Mouse (Mus musculus): ENCODE data around the gene Fblim1. TPM values are rescaled to one million over a fixed set of nuclear protein-coding genes. Genes with fewer than 3 reads are reported as not detected.
"Not testable (repeated sequence)": the region's sequence is repeated elsewhere in the genome, so short reads cannot be mapped to it uniquely, and the experiment has no call there.

The Fblim1 gene
- polyA plus RNA-seq, 1 experiment, result 35.2 TPM

DNA sequence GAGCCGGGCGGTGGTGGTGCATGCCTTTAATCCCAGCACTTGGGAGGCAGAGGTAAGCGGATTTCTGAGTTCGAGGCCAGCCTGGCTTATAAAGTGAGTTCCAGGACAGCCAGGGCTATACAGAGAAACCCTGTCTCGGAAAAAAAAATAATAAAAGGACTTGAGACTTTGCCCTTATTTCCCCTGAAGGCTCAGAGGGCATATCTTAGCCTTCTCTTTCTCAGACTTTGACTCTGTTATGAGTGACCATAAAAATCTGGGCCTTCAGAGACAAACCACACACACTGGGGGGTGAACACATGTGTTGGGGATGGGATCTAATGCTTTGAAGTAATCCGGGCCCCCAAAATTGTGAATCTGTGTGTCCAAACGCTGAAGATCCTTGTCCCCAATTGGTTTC, 38.7 kb downstream of the Fblim1 start:
- DNase-seq (ENCODE audit: low read depth), result not testable (repeated sequence)

DNA sequence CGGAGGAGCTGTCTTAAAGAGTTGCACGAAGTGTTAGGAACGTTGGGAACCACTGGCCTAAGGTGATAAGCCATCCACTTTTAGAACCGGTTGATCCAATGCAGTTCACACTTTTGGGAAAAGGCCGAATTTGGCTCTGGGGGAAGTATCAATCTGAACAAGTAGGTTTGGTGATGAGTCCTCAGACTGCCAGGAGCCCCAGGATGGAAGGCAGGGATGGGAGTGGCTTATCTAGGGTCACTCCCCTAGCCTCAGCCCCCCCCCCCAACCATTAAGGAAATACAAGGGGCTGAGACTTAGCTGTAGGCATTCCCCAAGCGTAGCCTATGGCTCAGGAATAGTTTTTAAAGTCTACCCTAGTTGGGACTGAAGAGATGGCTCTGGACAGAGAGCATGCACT, 39.7 kb downstream of the Fblim1 start:
- DNase-seq (ENCODE audit: low read depth), result no peak

GRCm38 (mm10) chr4:141565325-141565724, 40.6 kb downstream of the Fblim1 start:
- DNase-seq (ENCODE audit: low read depth), result no peak

DNA sequence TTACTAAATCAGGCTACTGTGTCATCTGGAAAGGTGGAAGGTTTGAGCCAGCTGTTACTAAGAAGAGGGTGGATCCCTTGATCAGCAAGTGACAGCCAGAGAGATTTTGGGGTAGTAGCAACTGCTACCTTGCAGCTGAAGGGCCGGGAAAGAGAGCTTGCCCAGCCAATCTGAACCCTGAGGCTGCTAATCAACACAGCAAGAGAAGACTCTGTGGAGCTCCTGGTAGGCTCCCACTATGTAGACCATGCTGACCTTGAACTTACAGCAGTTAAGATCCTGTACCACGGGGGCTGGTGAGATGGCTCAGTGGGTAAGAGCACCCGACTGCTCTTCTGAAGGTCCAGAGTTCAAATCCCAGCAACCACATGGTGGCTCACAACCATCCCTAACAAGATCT, 41.2 kb downstream of the Fblim1 start:
- DNase-seq (ENCODE audit: low read depth), result no peak

- no peak for DNase-seq (ENCODE audit: low read depth)
These were observed 41.7 kb downstream of the Fblim1 start for GRCm38 (mm10) chr4:141564209-141564608.

GRCm38 (mm10) chr4:141562281-141562680, 43.6 kb downstream of the Fblim1 start:
- no peak for DNase-seq (ENCODE audit: low read depth)

- not testable (repeated sequence) for DNase-seq (ENCODE audit: low read depth)
These were observed 44.5 kb downstream of the Fblim1 start for GRCm38 (mm10) chr4:141561331-141561919.

DNA sequence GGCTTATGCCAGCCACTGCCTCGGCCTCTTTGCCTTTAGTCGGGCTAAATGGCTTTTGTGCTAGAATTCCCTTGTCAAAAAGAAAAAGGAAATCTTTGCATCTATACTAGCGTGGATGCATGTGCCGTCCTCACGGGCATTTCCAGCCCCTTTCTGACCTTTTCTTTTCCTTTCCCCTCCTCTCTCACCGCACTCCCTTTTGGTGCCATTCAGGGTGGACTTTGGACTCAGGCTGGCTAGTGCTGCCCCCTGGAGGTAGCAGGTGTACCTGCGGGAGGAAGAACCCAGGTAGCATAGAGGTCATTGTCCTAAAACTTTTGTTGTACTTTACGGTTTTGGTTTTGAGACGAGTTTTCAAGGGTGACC, 46.0 kb downstream of the Fblim1 start:
- no peak for DNase-seq (ENCODE audit: low read depth)

DNA sequence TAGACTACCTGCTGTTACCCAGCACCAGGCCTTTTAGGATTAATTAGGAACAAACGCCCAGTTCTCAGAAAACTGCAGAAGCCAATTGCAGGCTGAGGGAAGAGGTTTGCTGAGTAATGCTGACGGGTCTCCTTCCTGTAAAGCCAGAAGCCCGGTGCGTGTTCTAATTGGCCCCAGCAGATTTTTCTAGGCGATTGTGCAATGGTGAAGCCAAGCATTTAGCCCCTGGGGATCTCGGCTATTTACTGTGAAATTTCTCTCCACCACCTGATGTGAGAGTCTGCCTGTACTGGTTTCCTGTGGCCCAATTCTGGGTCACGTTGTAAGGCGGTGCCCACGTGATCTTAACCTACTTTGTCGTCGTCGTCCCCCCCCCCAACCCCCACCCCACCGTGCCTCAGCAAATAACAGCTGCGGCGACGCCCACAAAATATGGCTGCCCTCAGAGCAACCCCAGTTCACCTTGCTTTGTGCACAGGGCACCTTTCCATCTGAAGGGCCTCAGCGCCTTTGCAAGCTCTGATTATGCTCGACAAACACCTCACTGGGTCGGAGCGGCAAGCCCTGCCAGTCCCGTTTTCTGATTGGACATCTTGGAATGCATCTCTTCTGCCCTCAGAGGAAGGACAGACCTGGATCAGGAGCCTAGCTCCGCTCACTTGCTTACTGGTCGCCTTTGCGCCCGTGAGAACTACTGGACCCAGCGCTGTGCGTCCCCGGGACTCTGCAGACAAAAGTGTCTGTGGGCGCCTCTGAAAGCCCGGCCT, 46.6 kb downstream of the Fblim1 start:
- no peak for DNase-seq (ENCODE audit: low read depth)

DNA sequence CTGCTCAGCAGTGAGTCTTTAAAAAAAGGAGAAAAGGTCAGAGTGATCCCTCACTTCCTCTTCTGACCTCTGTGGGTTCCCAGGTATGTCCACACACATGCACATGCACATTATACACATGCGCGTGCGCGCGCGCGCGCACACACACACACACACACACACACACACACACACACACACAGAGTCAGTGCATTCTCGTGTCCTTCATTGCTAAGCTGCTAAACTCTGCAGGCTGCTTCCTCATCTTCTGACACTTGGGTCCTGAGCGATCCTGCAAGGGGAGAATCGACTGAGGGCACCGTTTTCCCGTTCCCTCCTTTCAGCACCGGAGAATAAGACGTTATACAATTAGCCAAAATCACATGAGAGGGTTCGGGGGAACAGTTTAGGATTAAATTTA, 47.2 kb downstream of the Fblim1 start:
- no peak for DNase-seq (ENCODE audit: low read depth)

DNA sequence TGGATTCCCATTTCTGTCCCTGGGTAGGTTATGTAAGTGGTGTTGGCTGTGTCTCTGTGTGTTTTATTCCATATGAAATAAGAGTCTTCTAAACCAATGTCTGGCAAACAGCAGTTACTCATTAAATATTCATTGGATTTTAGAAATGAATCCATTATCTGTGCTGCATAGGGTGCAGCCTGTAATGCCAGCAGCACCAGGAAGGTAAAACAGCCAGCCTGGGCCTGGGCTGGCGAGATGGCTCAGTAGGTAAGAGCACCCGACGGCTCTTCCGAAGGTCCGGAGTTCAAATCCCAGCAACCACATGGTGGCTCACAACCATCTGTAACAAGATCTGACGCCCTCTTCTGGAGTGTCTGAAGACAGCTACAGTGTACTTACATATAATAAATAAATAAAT, 49.7 kb downstream of the Fblim1 start:
- not testable (repeated sequence) for DNase-seq (ENCODE audit: low read depth)

DNA sequence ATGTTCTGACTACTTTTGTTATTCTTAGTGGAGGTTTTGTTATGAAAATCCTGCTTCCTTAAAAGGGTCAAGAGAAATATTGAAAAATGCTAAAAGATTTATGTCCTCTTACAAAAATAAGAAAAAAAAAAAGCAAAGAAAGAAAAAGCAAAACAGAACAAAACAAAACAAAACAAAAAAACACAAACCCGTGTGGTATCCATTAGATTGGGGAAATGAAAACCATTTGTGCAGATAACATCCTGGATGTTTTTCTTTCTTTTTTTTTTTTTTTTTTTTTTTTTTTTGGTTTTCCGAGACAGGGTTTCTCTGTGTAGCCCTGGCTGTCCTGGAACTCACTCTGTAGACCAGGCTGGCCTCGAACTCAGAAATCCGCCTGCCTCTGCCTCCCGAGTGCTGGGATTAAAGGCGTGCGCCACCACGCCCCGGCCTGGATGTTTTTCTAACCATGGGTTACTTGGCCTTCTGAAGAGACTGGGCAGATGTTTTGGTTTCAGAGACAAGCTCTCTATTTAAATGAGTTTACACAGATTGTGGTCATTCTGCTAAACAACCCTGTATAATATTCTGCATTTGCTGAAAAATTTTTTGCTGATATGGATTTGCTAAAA, 51.5 kb downstream of the Fblim1 start:
- not testable (repeated sequence) for DNase-seq (ENCODE audit: low read depth)

- no peak for DNase-seq (ENCODE audit: low read depth)
These were observed 53.4 kb downstream of the Fblim1 start for GRCm38 (mm10) chr4:141552484-141552883.

- DNase-seq (ENCODE audit: low read depth), result no peak
These were observed 58.6 kb downstream of the Fblim1 start for GRCm38 (mm10) chr4:141547299-141547698.

- DNase-seq (ENCODE audit: low read depth), result no peak
These were observed 59.3 kb downstream of the Fblim1 start for GRCm38 (mm10) chr4:141546334-141547200.

GRCm38 (mm10) chr4:141545743-141546333, 60.1 kb downstream of the Fblim1 start:
- DNase-seq (ENCODE audit: low read depth), result no peak

DNA sequence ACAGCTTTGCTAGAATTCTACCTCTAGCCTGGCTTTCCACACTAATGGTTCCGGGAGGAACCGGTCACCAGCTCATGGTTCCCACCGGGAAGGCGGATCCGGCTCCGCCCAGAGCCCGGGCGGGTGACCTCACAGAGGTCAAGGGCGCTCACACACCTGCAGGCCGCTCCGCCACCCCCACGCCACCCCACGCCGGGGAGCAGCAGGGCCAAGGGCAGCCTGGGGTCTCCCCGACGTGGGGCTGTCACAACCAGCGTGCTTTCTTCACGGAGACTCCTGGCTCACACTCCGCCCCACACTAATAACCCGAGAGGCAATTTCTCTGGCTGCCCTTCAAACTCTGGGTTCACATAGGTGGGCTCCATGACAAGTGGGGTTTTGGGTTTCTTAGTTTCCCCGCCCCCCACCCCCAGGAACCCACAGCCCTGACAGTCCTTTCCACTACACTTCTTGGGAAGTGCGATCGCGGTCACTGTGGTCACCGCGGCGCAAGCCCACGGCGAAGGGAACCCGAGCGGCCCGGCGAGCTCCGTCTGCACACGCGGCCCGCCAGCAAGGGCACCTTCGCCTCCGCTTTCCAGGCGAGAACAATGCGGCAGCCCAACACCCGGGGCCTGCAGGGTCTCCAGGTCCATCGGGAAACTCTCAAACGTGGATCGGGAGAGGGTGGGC, 60.7 kb downstream of the Fblim1 start:
- DNase-seq (ENCODE audit: low read depth), result no peak

DNA sequence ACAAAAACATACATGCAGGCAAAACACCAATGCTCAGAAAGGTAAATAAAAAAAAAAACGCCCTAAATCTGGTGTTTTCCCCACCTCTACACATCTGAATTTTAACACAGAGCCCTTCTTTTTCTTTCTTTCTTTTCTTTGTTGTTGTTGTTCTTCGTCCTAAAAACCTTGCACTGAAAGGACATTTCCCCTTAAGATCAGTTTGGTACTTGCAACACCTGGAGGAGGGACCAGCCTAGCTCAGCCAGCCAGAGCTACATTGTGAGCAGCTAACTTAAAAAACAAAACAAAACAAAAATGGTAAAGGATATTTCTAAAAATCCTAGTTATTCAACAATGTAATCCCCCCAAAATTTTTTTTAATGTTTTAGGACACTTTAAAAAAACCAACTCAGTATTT, 61.4 kb downstream of the Fblim1 start:
- DNase-seq (ENCODE audit: low read depth), result no peak

DNA sequence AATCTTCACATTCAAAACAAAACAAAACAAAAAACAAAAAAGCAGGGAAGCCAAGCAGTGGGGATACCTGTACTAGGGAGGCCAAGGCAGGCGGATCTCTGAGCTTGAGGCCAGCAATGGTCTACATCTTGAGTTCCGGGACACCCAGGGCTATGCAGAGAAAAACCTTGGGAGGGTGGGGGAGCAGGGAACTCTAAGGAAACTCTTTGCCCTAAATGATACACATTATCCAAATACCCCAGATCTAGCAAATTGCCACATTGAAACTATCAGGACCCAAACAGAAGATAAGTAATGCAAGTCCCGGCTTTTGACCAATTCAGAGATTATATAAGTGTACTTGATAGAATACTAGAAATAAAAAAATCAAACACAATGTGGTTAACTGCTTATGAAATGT, 62.3 kb downstream of the Fblim1 start:
- no peak for DNase-seq (ENCODE audit: low read depth)

DNA sequence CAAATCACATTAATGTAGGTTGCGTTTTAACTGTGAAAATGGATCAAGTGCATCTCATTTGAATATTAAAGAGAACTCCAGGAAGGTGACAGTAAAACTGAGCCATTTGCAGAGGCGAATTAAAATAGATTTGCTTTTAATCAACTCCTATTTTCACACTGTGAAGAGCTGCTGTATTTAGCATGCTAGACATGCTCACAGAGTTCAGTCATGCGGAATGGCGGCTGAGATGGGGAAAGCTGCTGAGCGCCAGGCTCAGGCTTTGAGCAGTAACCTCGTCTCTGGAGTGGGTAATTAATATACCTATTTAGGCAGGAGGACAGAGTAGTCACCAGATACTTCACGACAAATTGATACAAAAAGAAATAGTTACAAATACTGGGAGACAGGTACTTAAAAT, 64.0 kb downstream of the Fblim1 start:
- no peak for DNase-seq (ENCODE audit: low read depth)

DNA sequence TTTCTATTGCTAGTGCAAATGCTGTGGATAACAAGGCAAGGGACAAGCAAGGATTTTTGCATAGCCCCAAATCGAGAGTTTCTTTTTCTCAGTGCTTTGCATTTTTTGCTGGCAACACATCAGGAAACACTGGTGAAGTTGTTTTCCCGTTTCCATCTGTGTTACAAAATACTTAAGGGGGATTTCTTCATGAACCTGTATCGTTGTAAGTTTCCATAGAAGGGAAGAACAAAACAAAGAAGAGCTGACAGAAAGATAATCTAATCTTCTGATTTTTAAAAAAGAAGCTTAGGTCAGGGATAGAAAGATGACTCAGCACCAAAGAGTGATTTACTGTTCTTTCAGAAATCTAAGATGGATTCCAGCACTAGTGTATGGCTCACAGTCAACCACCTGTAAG, 65.1 kb downstream of the Fblim1 start:
- DNase-seq (ENCODE audit: low read depth), result no peak

Data from gonadal fat pad, adult 2 months (tissue).